Mouse (Mus musculus): ENCODE measurements around the gene Ostc. TPM values are rescaled to one million over a fixed set of nuclear protein-coding genes. Genes with fewer than 3 reads are reported as not detected.

Ostc gene
- polyA plus RNA-seq, 1 experiment from 2014 or later = 226 TPM

- H3K27me3 ChIP-seq = no peaks in the 10 kb centered on the region
- peaks cover 70% of the 10 kb centered on the region for H3K36me3 ChIP-seq
- H3K9ac ChIP-seq = no peak overlapping the region
- H3K4me2 ChIP-seq = no peak overlapping the region
- H3K27ac ChIP-seq = no peak overlapping the region
- ATAC-seq (ENCODE audit: low read depth) = no peak
- no peak for DNase-seq
- H3K4me1 ChIP-seq (replicated peaks) = peaks cover 17% of the 10 kb centered on the region
- H3K9me3 ChIP-seq (replicated peaks) = no peaks in the 10 kb centered on the region
- 73% methylated on average over 6 of the region's 6 CpGs for WGBS (ENCODE audit: insufficient replicate concordance)
- H3K4me3 ChIP-seq (replicated peaks) = no peak overlapping the region
These were observed 7.0 kb downstream of the Ostc start for GRCm38 (mm10) chr3:130702289-130702688.

GRCm38 (mm10) chr3:130697622-130698021 is 11.6 kb downstream of the Ostc start:
- Histone ChIP-seq H3K9me3 (replicated peaks) (no peaks in the 10 kb centered on the region), H3K36me3 (peaks cover 71% of the 10 kb centered on the region), H3K4me3 (replicated peaks) (no peak overlapping the region), H3K4me1 (replicated peaks) (peaks cover 23% of the 10 kb centered on the region), H3K27ac (no peak overlapping the region), H3K27me3 (no peaks in the 10 kb centered on the region), H3K9ac (no peak overlapping the region), H3K4me2 (no peak overlapping the region)
- WGBS (ENCODE audit: insufficient replicate concordance) = 69% methylated on average over 4 of the region's 4 CpGs
- no peak for DNase-seq
- ATAC-seq (ENCODE audit: low read depth) = no peak

GRCm38 (mm10) chr3:130694705-130695104 is 14.5 kb downstream of the Ostc start:
- Histone ChIP-seq H3K9ac (no peak overlapping the region), H3K27me3 (no peaks in the 10 kb centered on the region), H3K4me3 (replicated peaks) (no peak overlapping the region), H3K36me3 (peaks cover 44% of the 10 kb centered on the region), H3K9me3 (replicated peaks) (no peaks in the 10 kb centered on the region), H3K4me2 (no peak overlapping the region), H3K4me1 (replicated peaks) (peaks cover 48% of the 10 kb centered on the region), H3K27ac (no peak overlapping the region)
- WGBS (ENCODE audit: insufficient replicate concordance) = 84% methylated on average over 7 of the region's 7 CpGs
- DNase-seq = no peak
- ATAC-seq (ENCODE audit: low read depth) = no peak

GRCm38 (mm10) chr3:130694041-130694593 is 15.1 kb downstream of the Ostc start:
- H3K36me3 ChIP-seq = peaks cover 39% of the 10 kb centered on the region
- no peak overlapping the region for H3K9ac ChIP-seq
- H3K27me3 ChIP-seq = no peaks in the 10 kb centered on the region
- DNase-seq = no peak
- 56% methylated on average over 9 of the region's 9 CpGs for WGBS (ENCODE audit: insufficient replicate concordance)
- H3K4me2 ChIP-seq = no peak overlapping the region
- H3K4me1 ChIP-seq (replicated peaks) = peaks cover 48% of the 10 kb centered on the region
- no peaks in the 10 kb centered on the region for H3K9me3 ChIP-seq (replicated peaks)
- no peak overlapping the region for H3K4me3 ChIP-seq (replicated peaks)
- no peak overlapping the region for H3K27ac ChIP-seq
- ATAC-seq (ENCODE audit: low read depth) = no peak

- no peaks in the 10 kb centered on the region for H3K27me3 ChIP-seq
- ATAC-seq (ENCODE audit: low read depth) (peak; percentile 43), DNase-seq (no peak)
- H3K36me3 ChIP-seq = peaks cover 22% of the 10 kb centered on the region
- no peaks in the 10 kb centered on the region for H3K9me3 ChIP-seq (replicated peaks)
- 29% methylated on average over 12 of the region's 12 CpGs for WGBS (ENCODE audit: insufficient replicate concordance)
- peaks cover 35% of the 10 kb centered on the region for H3K4me1 ChIP-seq (replicated peaks)
- peak overlapping the region; percentile 72 for H3K9ac ChIP-seq
- H3K4me3 ChIP-seq (replicated peaks) = peak overlapping the region; percentile 56
- peak overlapping the region; percentile 75 for H3K4me2 ChIP-seq
- peak overlapping the region; percentile 93 for H3K27ac ChIP-seq
These were observed 17.6 kb downstream of the Ostc start for GRCm38 (mm10) chr3:130691596-130692170.

GRCm38 (mm10) chr3:130690834-130691595 is 18.2 kb downstream of the Ostc start:
- WGBS (ENCODE audit: insufficient replicate concordance) = 3% methylated on average over 20 of the region's 20 CpGs
- H3K36me3 ChIP-seq = peaks cover 15% of the 10 kb centered on the region

GRCm38 (mm10) chr3:130689630-130690029 is 19.6 kb downstream of the Ostc start:
- H3K9ac ChIP-seq = no peak overlapping the region
- no peaks in the 10 kb centered on the region for H3K27me3 ChIP-seq
- no peak overlapping the region for H3K4me3 ChIP-seq (replicated peaks)
- H3K4me1 ChIP-seq (replicated peaks) = peaks cover 35% of the 10 kb centered on the region
- DNase-seq (peak; percentile 60), ATAC-seq (ENCODE audit: low read depth) (no peak)
- H3K4me2 ChIP-seq = peak overlapping the region; percentile 75; the same call in 1 of the 2 replicates
- H3K36me3 ChIP-seq = peaks cover 3% of the 10 kb centered on the region
- H3K9me3 ChIP-seq (replicated peaks) = no peaks in the 10 kb centered on the region
- WGBS (ENCODE audit: insufficient replicate concordance) = 22% methylated on average over 12 of the region's 12 CpGs
- no peak overlapping the region for H3K27ac ChIP-seq

More at GRCm38 (mm10) chr3:130690834-130691595, 18.2 kb downstream of the Ostc start:
- Histone ChIP-seq H3K9ac (peak overlapping the region; percentile 72), H3K27ac (peak overlapping the region; percentile 93), H3K4me2 (peak overlapping the region; percentile 75), H3K4me3 (replicated peaks) (peak overlapping the region; percentile 56), H3K9me3 (replicated peaks) (no peaks in the 10 kb centered on the region), H3K27me3 (no peaks in the 10 kb centered on the region), H3K4me1 (replicated peaks) (peaks cover 35% of the 10 kb centered on the region)
- peak; percentile 89 for ATAC-seq (ENCODE audit: low read depth)
- peak; percentile 70 for DNase-seq

GRCm38 (mm10) chr3:130687051-130687450 is 22.2 kb downstream of the Ostc start:
- H3K27me3 ChIP-seq = no peaks in the 10 kb centered on the region
- peaks cover 19% of the 10 kb centered on the region for H3K4me1 ChIP-seq (replicated peaks)
- no peak overlapping the region for H3K4me3 ChIP-seq (replicated peaks)
- no peak for DNase-seq
- H3K9ac ChIP-seq = no peak overlapping the region
- no peak overlapping the region for H3K4me2 ChIP-seq
- no peak overlapping the region for H3K27ac ChIP-seq
- no peaks in the 10 kb centered on the region for H3K9me3 ChIP-seq (replicated peaks)
- no peaks in the 10 kb centered on the region for H3K36me3 ChIP-seq
- WGBS (ENCODE audit: insufficient replicate concordance) = 79% methylated on average over 1 of the region's 1 CpGs
- ATAC-seq (ENCODE audit: low read depth) = no peak

GRCm38 (mm10) chr3:130685014-130685366 is 24.3 kb downstream of the Ostc start:
- Histone ChIP-seq H3K27me3 (no peaks in the 10 kb centered on the region), H3K9me3 (replicated peaks) (no peaks in the 10 kb centered on the region), H3K4me1 (replicated peaks) (peaks cover 3% of the 10 kb centered on the region), H3K4me2 (no peak overlapping the region), H3K9ac (no peak overlapping the region), H3K27ac (no peak overlapping the region), H3K4me3 (replicated peaks) (no peak overlapping the region), H3K36me3 (no peaks in the 10 kb centered on the region)
- no peak for DNase-seq
- no peak for ATAC-seq (ENCODE audit: low read depth)
- WGBS (ENCODE audit: insufficient replicate concordance) = 76% methylated on average over 8 of the region's 8 CpGs

GRCm38 (mm10) chr3:130684276-130685013 is 24.8 kb downstream of the Ostc start:
- no peaks in the 10 kb centered on the region for H3K27me3 ChIP-seq
- H3K9ac ChIP-seq = no peak overlapping the region
- DNase-seq (no peak), ATAC-seq (ENCODE audit: low read depth) (no peak)
- H3K4me3 ChIP-seq (replicated peaks) = no peak overlapping the region
- no peaks in the 10 kb centered on the region for H3K36me3 ChIP-seq
- no peaks in the 10 kb centered on the region for H3K4me1 ChIP-seq (replicated peaks)
- no peak overlapping the region for H3K27ac ChIP-seq
- WGBS (ENCODE audit: insufficient replicate concordance) = 74% methylated on average over 9 of the region's 9 CpGs
- no peaks in the 10 kb centered on the region for H3K9me3 ChIP-seq (replicated peaks)
- H3K4me2 ChIP-seq = no peak overlapping the region

- Histone ChIP-seq H3K9me3 (replicated peaks) (no peaks in the 10 kb centered on the region), H3K27me3 (no peaks in the 10 kb centered on the region), H3K4me1 (replicated peaks) (no peaks in the 10 kb centered on the region), H3K4me3 (replicated peaks) (no peak overlapping the region), H3K27ac (no peak overlapping the region), H3K4me2 (no peak overlapping the region), H3K36me3 (no peaks in the 10 kb centered on the region), H3K9ac (no peak overlapping the region)
- 65% methylated on average over 8 of the region's 8 CpGs for WGBS (ENCODE audit: insufficient replicate concordance)
- DNase-seq (no peak), ATAC-seq (ENCODE audit: low read depth) (no peak)
These were observed 25.4 kb downstream of the Ostc start for GRCm38 (mm10) chr3:130683836-130684235.
